Mouse (Mus musculus) cerebellum, adult 2 months (tissue): ENCODE measurements around the gene Ankrd27.

Experiments
- CTCF ChIP-seq: fragments of 200-500 bp; IDR thresholded peaks from 2 replicates; pipeline ENCODE4 v1.5.1; 2011; ENCODE audit warnings: low read depth, mild to moderate bottlenecking, control low read depth, low read length, moderate library complexity, borderline replicate concordance; ENCODE audit not compliant: insufficient read depth
- POLR2A ChIP-seq: fragments of 200-500 bp; IDR thresholded peaks from 2 replicates; pipeline ENCODE4 v1.6.1; 2011; ENCODE audit warnings: low read length, control low read depth, borderline replicate concordance; ENCODE audit not compliant: insufficient read depth

- TF ChIP-seq CTCF (no peak), POLR2A (no peak)
These were observed 36.6 kb downstream of the Ankrd27 start for GRCm38 (mm10) chr7:35622626-35623025.
